Mouse (Mus musculus): ENCODE measurements around the gene Trpm7. TPM values are rescaled to one million over a fixed set of nuclear protein-coding genes. Genes with fewer than 3 reads are reported as not detected.

The Trpm7 gene
- polyA plus RNA-seq, 1 experiment, result 0.63 TPM

DNA sequence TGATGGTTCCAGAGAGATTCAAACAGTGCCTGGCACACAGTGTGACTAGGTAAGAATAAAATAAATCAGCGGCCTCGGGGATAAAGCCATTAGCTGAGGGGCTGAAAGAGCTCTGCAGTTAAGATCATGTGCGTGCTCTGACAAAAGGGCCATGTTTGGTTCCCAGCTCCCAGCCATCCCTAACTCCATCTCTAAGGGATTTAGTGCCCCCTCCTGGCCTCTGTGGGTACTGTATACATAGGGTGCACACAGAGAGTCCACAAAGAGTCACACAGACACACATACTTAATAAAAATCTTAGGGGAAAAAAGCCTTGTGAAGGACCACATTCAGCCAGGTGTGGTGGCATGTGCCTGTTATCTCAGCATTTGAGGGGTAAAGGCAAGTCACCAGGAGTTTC is 108.4 kb downstream of the Trpm7 start:
- Histone ChIP-seq H3K4me3 (replicated peaks) (no peak overlapping the region), H3K27me3 (replicated peaks) (peaks cover 6% of the 10 kb centered on the region), H3K4me1 (peaks cover 18% of the 10 kb centered on the region), H3K36me3 (replicated peaks; ENCODE audit: low read length) (peaks cover 26% of the 10 kb centered on the region), H3K9me3 (peaks cover 8% of the 10 kb centered on the region; the same call in 1 of the 2 replicates)
- TF ChIP-seq FLI1 (IDR thresholded peaks at IDR 0.05; ENCODE audit: low read length) (no peak), GATA1 (IDR thresholded peaks at IDR 0.05; ENCODE audit: borderline replicate concordance, low read length) (no peak)

DNA sequence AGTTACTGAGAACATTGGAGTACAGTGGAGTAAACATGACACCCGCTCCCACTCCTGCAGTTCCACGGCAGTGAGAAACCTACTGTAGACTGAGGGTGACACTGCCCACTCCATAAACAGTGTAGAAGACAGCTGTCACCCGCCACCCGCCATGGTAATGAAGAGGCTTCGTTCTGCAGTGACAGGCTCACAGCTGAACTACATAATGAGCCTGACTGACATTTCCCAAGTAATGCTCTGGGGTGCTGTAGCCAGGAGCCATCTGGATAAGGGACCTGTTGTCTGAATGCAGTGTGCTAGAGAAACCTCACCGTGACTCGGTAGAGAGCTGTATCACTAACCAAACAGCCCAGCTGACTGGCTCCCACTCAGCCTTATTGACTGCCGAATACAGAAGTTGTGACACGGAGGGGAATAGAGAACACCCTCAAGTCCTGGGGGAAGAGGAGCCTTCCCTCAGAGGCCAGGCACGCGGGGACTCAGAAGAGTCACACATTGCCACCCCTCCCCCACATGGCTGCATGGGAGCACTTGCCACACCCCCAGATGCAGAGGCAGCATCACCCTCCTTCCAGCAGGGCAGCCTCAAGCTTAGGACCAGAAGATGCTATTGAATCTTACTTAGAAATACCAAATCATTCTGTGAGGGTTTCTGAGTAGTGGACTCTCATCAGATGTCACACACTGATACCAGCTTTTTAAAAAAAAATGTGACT is 110.0 kb downstream of the Trpm7 start:
- Histone ChIP-seq H3K4me1 (peaks cover 14% of the 10 kb centered on the region), H3K4me3 (replicated peaks) (no peak overlapping the region), H3K27me3 (replicated peaks) (peaks cover 6% of the 10 kb centered on the region), H3K36me3 (replicated peaks; ENCODE audit: low read length) (peaks cover 42% of the 10 kb centered on the region), H3K9me3 (peaks cover 3% of the 10 kb centered on the region; the same call in 1 of the 2 replicates)
- no peak for TF ChIP-seq FLI1 (IDR thresholded peaks at IDR 0.05; ENCODE audit: low read length)
- TF ChIP-seq GATA1 (IDR thresholded peaks at IDR 0.05; ENCODE audit: borderline replicate concordance, low read length), result no peak

GRCm38 (mm10) chr2:126759351-126759750 is 116.7 kb downstream of the Trpm7 start:
- H3K4me3 ChIP-seq (replicated peaks), result no peak overlapping the region
- TF ChIP-seq GATA1 (IDR thresholded peaks at IDR 0.05; ENCODE audit: borderline replicate concordance, low read length) (no peak), FLI1 (IDR thresholded peaks at IDR 0.05; ENCODE audit: low read length) (no peak)
- H3K27me3 ChIP-seq (replicated peaks), result no peaks in the 10 kb centered on the region
- H3K9me3 ChIP-seq, result no peaks in the 10 kb centered on the region
- no peaks in the 10 kb centered on the region for H3K4me1 ChIP-seq
- H3K36me3 ChIP-seq (replicated peaks; ENCODE audit: low read length), result peaks cover 98% of the 10 kb centered on the region

- Histone ChIP-seq H3K36me3 (replicated peaks; ENCODE audit: low read length) (peaks cover 98% of the 10 kb centered on the region), H3K4me3 (replicated peaks) (no peak overlapping the region), H3K9me3 (no peaks in the 10 kb centered on the region), H3K27me3 (replicated peaks) (no peaks in the 10 kb centered on the region), H3K4me1 (no peaks in the 10 kb centered on the region)
- TF ChIP-seq FLI1 (IDR thresholded peaks at IDR 0.05; ENCODE audit: low read length), result no peak
- no peak for TF ChIP-seq GATA1 (IDR thresholded peaks at IDR 0.05; ENCODE audit: borderline replicate concordance, low read length)
These were observed 120.4 kb downstream of the Trpm7 start for GRCm38 (mm10) chr2:126755664-126756063.

DNA sequence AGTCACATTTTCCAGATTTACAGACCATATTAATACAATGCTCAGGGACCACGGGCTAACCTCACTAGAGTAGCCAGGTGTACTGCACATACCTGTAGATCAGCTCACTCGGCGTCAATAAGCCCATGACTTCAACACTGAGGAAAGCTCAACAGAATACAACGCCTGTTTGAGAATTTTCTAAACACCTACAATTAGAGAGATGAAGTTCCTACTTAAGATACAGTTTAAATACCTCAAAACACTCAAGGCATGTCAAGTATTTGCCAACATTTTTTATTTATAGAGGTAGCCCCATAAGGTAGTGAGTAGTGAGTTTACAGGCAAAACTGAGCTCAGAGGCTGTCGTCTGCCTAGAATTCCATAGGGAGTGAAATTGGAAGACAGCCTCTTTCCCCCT is 132.6 kb downstream of the Trpm7 start:
- Histone ChIP-seq H3K9me3 (no peaks in the 10 kb centered on the region), H3K4me1 (no peaks in the 10 kb centered on the region), H3K36me3 (replicated peaks; ENCODE audit: low read length) (peaks cover 90% of the 10 kb centered on the region), H3K27me3 (replicated peaks) (no peaks in the 10 kb centered on the region), H3K4me3 (replicated peaks) (no peak overlapping the region)
- TF ChIP-seq GATA1 (IDR thresholded peaks at IDR 0.05; ENCODE audit: borderline replicate concordance, low read length) (no peak), FLI1 (IDR thresholded peaks at IDR 0.05; ENCODE audit: low read length) (no peak)

Other genes starting within 250 kb of the Trpm7 start
- 1.8 and 6.0 TPM in 2 replicates for gene Gabpb1, start 199.9 kb downstream of the Trpm7 start, polyA plus RNA-seq (2012; ENCODE audit: insufficient read depth, low replicate concordance)
- 1.3 and 9.7 TPM in 2 replicates for gene Usp8, start 168.9 kb downstream of the Trpm7 start, polyA plus RNA-seq (2012; ENCODE audit: insufficient read depth, low replicate concordance)
- gene Usp50, start 92.8 kb downstream of the Trpm7 start, polyA plus RNA-seq (2012; ENCODE audit: insufficient read depth, low replicate concordance), result 0.11 TPM in 1 of 2 replicates, not detected in the other
- gene Sppl2a, start 57.0 kb upstream of the Trpm7 start, polyA plus RNA-seq (2012; ENCODE audit: insufficient read depth, low replicate concordance), result 1.1 and 1.7 TPM in 2 replicates
- gene Ap4e1, start 132.5 kb upstream of the Trpm7 start, polyA plus RNA-seq (2012; ENCODE audit: insufficient read depth, low replicate concordance), result 0.30 TPM in 1 of 2 replicates, not detected in the other
- 9.9 TPM in 1 of 2 replicates, not detected in the other for gene Blvra, start 194.4 kb upstream of the Trpm7 start, polyA plus RNA-seq (2012; ENCODE audit: insufficient read depth, low replicate concordance)